Mouse (Mus musculus): ENCODE measurements around the gene Fam216a.

GRCm38 (mm10) chr5:122334682-122335081 is 37.5 kb downstream of the Fam216a start:
- TF ChIP-seq POLR2A (IDR thresholded peaks at IDR 0.05; ENCODE audit: insufficient read depth, low read length), result no peak
- TF ChIP-seq CTCF (IDR thresholded peaks at IDR 0.05; ENCODE audit: low read depth, low read length), result no peak
